25 mouse cellular contexts compared by ENCODE assay signal in genomic region chr6:113437135-113437534, GRCm38 (mm10). TPM values are rescaled to one million over a fixed set of nuclear protein-coding genes. Genes with fewer than 3 reads are reported as not detected.
DNase-seq lines count a peak whose midpoint lies in the region; ATAC-seq lines count a peak whose summit lies in the region.
"Had no signal": no experiment of that assay in that cellular context is flagged by ENCODE, and none has a peak within 500 bp of the region (broad histone marks: within the 10 kb centered on the region; RNA-seq: fewer than 3 reads in every experiment).

No protein-coding gene starts in this region.

- H3K4me1 ChIP-seq in forebrain, embryonic 11.5 days (replicated peaks; ENCODE audit: control insufficient read depth, insufficient read depth, low read length) = 0 out of 2 replicates have a peak, but pooled peaks cover 2% of the 10 kb centered on the region
- 0 out of 2 replicates have a peak, but pooled peaks cover 3% of the 10 kb centered on the region for H3K4me1 ChIP-seq in forebrain, embryonic 16.5 days (replicated peaks; ENCODE audit: control insufficient read depth, insufficient read depth, low read length)
- no peaks in the 10 kb centered on the region for H3K4me1 ChIP-seq in midbrain, embryonic 11.5 days (ENCODE audit: control insufficient read depth, insufficient read depth, low read length)
- 0 out of 2 replicates have a peak, but pooled peaks cover 3% of the 10 kb centered on the region for H3K4me1 ChIP-seq in midbrain, embryonic 13.5 days (replicated peaks)
- peaks cover 5% of the 10 kb centered on the region for H3K4me1 ChIP-seq in brown adipose tissue, adult 24 weeks (ENCODE audit: control insufficient read depth, insufficient read depth, insufficient read length, low read length)

- no peak overlapping the region for H3K27ac ChIP-seq in forebrain, embryonic 11.5 days (ENCODE audit: low read depth, low read length)
- no peak overlapping the region for H3K27ac ChIP-seq in forebrain, embryonic 16.5 days (ENCODE audit: low read length)
- no peak overlapping the region for H3K27ac ChIP-seq in midbrain, embryonic 11.5 days (ENCODE audit: low read depth, low read length)
- no peak overlapping the region for H3K27ac ChIP-seq in midbrain, embryonic 13.5 days
- H3K27ac ChIP-seq in brown adipose tissue, adult 24 weeks (replicated peaks; ENCODE audit: low read depth, low read length) = peak overlapping the region; percentile 95

- H3K9me3 ChIP-seq in forebrain, embryonic 11.5 days (ENCODE audit: control insufficient read depth, low read length) = no peaks in the 10 kb centered on the region
- H3K9me3 ChIP-seq in forebrain, embryonic 16.5 days (ENCODE audit: control insufficient read depth, low read length) = no peaks in the 10 kb centered on the region
- H3K9me3 ChIP-seq in midbrain, embryonic 11.5 days (ENCODE audit: control insufficient read depth, low read length) = no peaks in the 10 kb centered on the region
- no peaks in the 10 kb centered on the region for H3K9me3 ChIP-seq in midbrain, embryonic 13.5 days
- H3K9me3 ChIP-seq: G1E had no signal

- no peak for ATAC-seq in forebrain, embryonic 11.5 days (replicated peaks; ENCODE audit: low FRiP score)
- ATAC-seq in forebrain, embryonic 16.5 days = no peak
- no peak for ATAC-seq in midbrain, embryonic 11.5 days (ENCODE audit: low FRiP score)
- no peak for ATAC-seq in midbrain, embryonic 13.5 days
- ATAC-seq: activated CD4-positive, CD25-positive, alpha-beta regulatory T cell, adult 4 months; CD4-positive, CD25-positive, alpha-beta regulatory T cell, adult 4 months; Patski had no signal

- WGBS in forebrain, embryonic 11.5 days = 82% methylated on average over 12 of the region's 12 CpGs
- WGBS in forebrain, embryonic 16.5 days = 79% methylated on average over 12 of the region's 12 CpGs
- 82% methylated on average over 12 of the region's 12 CpGs for WGBS in midbrain, embryonic 11.5 days
- WGBS in midbrain, embryonic 13.5 days = 81% methylated on average over 12 of the region's 12 CpGs

- H3K27me3 ChIP-seq in forebrain, embryonic 11.5 days (ENCODE audit: control insufficient read depth, insufficient read depth, low read length) = no peaks in the 10 kb centered on the region
- H3K27me3 ChIP-seq in forebrain, embryonic 16.5 days (replicated peaks; ENCODE audit: control insufficient read depth, insufficient read depth, low read length) = no peaks in the 10 kb centered on the region
- H3K27me3 ChIP-seq in midbrain, embryonic 11.5 days (ENCODE audit: control insufficient read depth, insufficient read depth, low read length) = no peaks in the 10 kb centered on the region
- no peaks in the 10 kb centered on the region for H3K27me3 ChIP-seq in midbrain, embryonic 13.5 days
- H3K27me3 ChIP-seq: CH12.LX, Patski had no signal

- no peak overlapping the region for H3K4me3 ChIP-seq in forebrain, embryonic 11.5 days (ENCODE audit: low read depth, low read length)
- no peak overlapping the region for H3K4me3 ChIP-seq in forebrain, embryonic 16.5 days (replicated peaks; ENCODE audit: low read length)
- no peak overlapping the region for H3K4me3 ChIP-seq in midbrain, embryonic 11.5 days (ENCODE audit: low read depth, low read length)
- no peak overlapping the region for H3K4me3 ChIP-seq in midbrain, embryonic 13.5 days (replicated peaks)
- no peak overlapping the region for H3K4me3 ChIP-seq in brown adipose tissue, adult 24 weeks (ENCODE audit: insufficient read depth, low read depth, low read length)

- DNase-seq in forebrain, embryonic 11.5 days (ENCODE audit: low spot score) = peak; percentile 24
- DNase-seq in heart, adult 11 months = peak; percentile 84
- no peak for DNase-seq in heart, adult 18-20 months
- peak; percentile 79 for DNase-seq in midbrain, embryonic 11.5 days (ENCODE audit: low spot score, missing footprints)
- DNase-seq in cerebellum, adult 11-12 months = no peak
- DNase-seq: adrenal gland, adult 2 months; adrenal gland, adult 8-10 months; adrenal gland, postnatal 10 days; adrenal gland, postnatal 14 days; adrenal gland, postnatal 25 days; adrenal gland, postnatal 36 days; B cell, adult 2 months; cerebellum, adult 11 months; cerebellum, adult 18-20 months; cerebellum, adult 2 months had no signal

- H3K36me3 ChIP-seq in forebrain, embryonic 11.5 days (ENCODE audit: control insufficient read depth, insufficient read depth, low read length) = no peaks in the 10 kb centered on the region
- no peaks in the 10 kb centered on the region for H3K36me3 ChIP-seq in forebrain, embryonic 16.5 days (ENCODE audit: control insufficient read depth, insufficient read depth)
- H3K36me3 ChIP-seq in midbrain, embryonic 11.5 days (ENCODE audit: control insufficient read depth, insufficient read depth, low read length) = no peaks in the 10 kb centered on the region
- no peaks in the 10 kb centered on the region for H3K36me3 ChIP-seq in midbrain, embryonic 13.5 days
- H3K36me3 ChIP-seq: G1E had no signal

- H3K4me2 ChIP-seq in forebrain, embryonic 11.5 days (ENCODE audit: low read depth, low read length, severe bottlenecking) = no peak overlapping the region
- no peak overlapping the region for H3K4me2 ChIP-seq in forebrain, embryonic 16.5 days (ENCODE audit: low read length)
- no peak overlapping the region for H3K4me2 ChIP-seq in midbrain, embryonic 11.5 days
- H3K4me2 ChIP-seq in midbrain, embryonic 13.5 days (replicated peaks) = no peak overlapping the region

- H3K9ac ChIP-seq in forebrain, embryonic 11.5 days (ENCODE audit: low read length) = no peak overlapping the region
- H3K9ac ChIP-seq in forebrain, embryonic 16.5 days (replicated peaks; ENCODE audit: low read depth, low read length) = no peak overlapping the region
- H3K9ac ChIP-seq in midbrain, embryonic 11.5 days (ENCODE audit: low read length) = no peak overlapping the region
- H3K9ac ChIP-seq in midbrain, embryonic 13.5 days (replicated peaks) = no peak overlapping the region

RNA-seq across cellular contexts. Expression of gene Cidec, which starts 1.6 kb away (rescaled TPM):
- polyA plus RNA-seq in forebrain, embryonic 11.5 days (2014; fragmentation: Nextera tagmentation; extraction: Ambion mirVana) = not detected in 2 replicates
- polyA plus RNA-seq in forebrain, embryonic 16.5 days (2015; fragmentation: Nextera tagmentation; extraction: Ambion mirVana) = not detected in 2 replicates
- 10 to 100 TPM in 1 of 2 experiments, 1 to 10 TPM in 1; 6.7 to 53.2 TPM for total RNA-seq in heart, adult 18-20 months (2021)
- not detected in 2 replicates for polyA plus RNA-seq in midbrain, embryonic 11.5 days (2014; fragmentation: Nextera tagmentation; extraction: Ambion mirVana)
- polyA plus RNA-seq in midbrain, embryonic 13.5 days (2015; fragmentation: Nextera tagmentation; extraction: Ambion mirVana) = 0.12 TPM in 1 of 2 replicates, not detected in the other
- polyA plus RNA-seq in brown adipose tissue, adult 24 weeks (2012; ENCODE audit: insufficient read depth, insufficient read length, missing spikeins) = 797 and 1,047 TPM in 2 replicates
- total RNA-seq: CH12.LX, MEL had no signal
- polyA plus RNA-seq: activated CD4-positive, CD25-positive, alpha-beta regulatory T cell, adult 4 months; C2C12; CD4-positive, CD25-positive, alpha-beta regulatory T cell, adult 4 months; G1E; Patski had no signal

RNA-seq across cellular contexts. Expression of gene Jagn1, which starts 5.2 kb away (rescaled TPM):
- 66.1 and 75.0 TPM in 2 replicates for polyA plus RNA-seq in forebrain, embryonic 11.5 days (2014; fragmentation: Nextera tagmentation; extraction: Ambion mirVana)
- polyA plus RNA-seq in forebrain, embryonic 16.5 days (2015; fragmentation: Nextera tagmentation; extraction: Ambion mirVana) = 90.9 and 98.9 TPM in 2 replicates
- 10 to 100 TPM; 20.8 to 22.8 TPM for total RNA-seq in heart, adult 18-20 months (2021)
- polyA plus RNA-seq in midbrain, embryonic 11.5 days (2014; fragmentation: Nextera tagmentation; extraction: Ambion mirVana) = 73.1 and 75.0 TPM in 2 replicates
- polyA plus RNA-seq in midbrain, embryonic 13.5 days (2015; fragmentation: Nextera tagmentation; extraction: Ambion mirVana) = 84.3 and 87.6 TPM in 2 replicates
- polyA plus RNA-seq in brown adipose tissue, adult 24 weeks (2012; ENCODE audit: insufficient read depth, insufficient read length, missing spikeins) = 34.1 and 34.8 TPM in 2 replicates

RNA-seq across cellular contexts. Expression of gene Rpusd3, which starts 18.0 kb away (rescaled TPM):
- polyA plus RNA-seq in forebrain, embryonic 11.5 days (2014; fragmentation: Nextera tagmentation; extraction: Ambion mirVana) = 26.7 and 28.5 TPM in 2 replicates
- 13.9 and 16.3 TPM in 2 replicates for polyA plus RNA-seq in forebrain, embryonic 16.5 days (2015; fragmentation: Nextera tagmentation; extraction: Ambion mirVana)
- total RNA-seq in heart, adult 18-20 months (2021) = 10 to 100 TPM; 11.3 to 13.0 TPM
- polyA plus RNA-seq in midbrain, embryonic 11.5 days (2014; fragmentation: Nextera tagmentation; extraction: Ambion mirVana) = 26.6 and 32.0 TPM in 2 replicates
- polyA plus RNA-seq in midbrain, embryonic 13.5 days (2015; fragmentation: Nextera tagmentation; extraction: Ambion mirVana) = 20.8 and 23.0 TPM in 2 replicates
- 15.7 and 17.8 TPM in 2 replicates for polyA plus RNA-seq in brown adipose tissue, adult 24 weeks (2012; ENCODE audit: insufficient read depth, insufficient read length, missing spikeins)

RNA-seq across cellular contexts. Expression of gene Il17re, which starts 21.1 kb away (rescaled TPM):
- polyA plus RNA-seq in forebrain, embryonic 11.5 days (2014; fragmentation: Nextera tagmentation; extraction: Ambion mirVana) = 1.0 and 1.2 TPM in 2 replicates
- 0.07 TPM in 1 of 2 replicates, not detected in the other for polyA plus RNA-seq in forebrain, embryonic 16.5 days (2015; fragmentation: Nextera tagmentation; extraction: Ambion mirVana)
- 1 to 10 TPM in 1 of 2 experiments, under 1 TPM in 1; 0.69 to 1.2 TPM for total RNA-seq in heart, adult 18-20 months (2021)
- polyA plus RNA-seq in midbrain, embryonic 11.5 days (2014; fragmentation: Nextera tagmentation; extraction: Ambion mirVana) = 0.19 and 0.40 TPM in 2 replicates
- polyA plus RNA-seq in midbrain, embryonic 13.5 days (2015; fragmentation: Nextera tagmentation; extraction: Ambion mirVana) = 0.13 TPM in 1 of 2 replicates, not detected in the other
- polyA plus RNA-seq in brown adipose tissue, adult 24 weeks (2012; ENCODE audit: insufficient read depth, insufficient read length, missing spikeins) = 5.9 and 8.7 TPM in 2 replicates
- total RNA-seq: MEL had no signal
- polyA plus RNA-seq: C2C12, G1E had no signal

RNA-seq across cellular contexts. Expression of gene Il17rc, which starts 34.1 kb away (rescaled TPM):
- polyA plus RNA-seq in forebrain, embryonic 11.5 days (2014; fragmentation: Nextera tagmentation; extraction: Ambion mirVana) = 3.4 and 4.2 TPM in 2 replicates
- 2.4 and 3.5 TPM in 2 replicates for polyA plus RNA-seq in forebrain, embryonic 16.5 days (2015; fragmentation: Nextera tagmentation; extraction: Ambion mirVana)
- 1 to 10 TPM; 6.3 to 7.2 TPM for total RNA-seq in heart, adult 18-20 months (2021)
- 2.7 and 3.1 TPM in 2 replicates for polyA plus RNA-seq in midbrain, embryonic 11.5 days (2014; fragmentation: Nextera tagmentation; extraction: Ambion mirVana)
- polyA plus RNA-seq in midbrain, embryonic 13.5 days (2015; fragmentation: Nextera tagmentation; extraction: Ambion mirVana) = 0.96 and 1.4 TPM in 2 replicates
- polyA plus RNA-seq in brown adipose tissue, adult 24 weeks (2012; ENCODE audit: insufficient read depth, insufficient read length, missing spikeins) = 9.0 and 10.2 TPM in 2 replicates
- total RNA-seq: CH12.LX, G1E had no signal
- polyA plus RNA-seq: activated CD4-positive, CD25-positive, alpha-beta regulatory T cell, adult 4 months; CD4-positive, CD25-positive, alpha-beta regulatory T cell, adult 4 months had no signal

Comparison
In these comparisons a context has a peak if more than half of its experiments do, and no peak if none do; other contexts are left out.
1. DNase-seq: peak in forebrain, embryonic 11.5 days (single experiment), heart, adult 11 months (single experiment) and midbrain, embryonic 11.5 days (single experiment); none in heart, adult 18-20 months (0 of 2) and cerebellum, adult 11-12 months (single experiment).
2. RNA of gene Cidec, which starts 1.6 kb away (polyA plus RNA-seq): 797 to 1,047 TPM in brown adipose tissue, adult 24 weeks; not detected in forebrain, embryonic 11.5 days, not detected in forebrain, embryonic 16.5 days, not detected in midbrain, embryonic 11.5 days and 0.12 TPM in midbrain, embryonic 13.5 days; every median in the first group is over 100 times any median in the second.